Mouse (Mus musculus) activated CD4-positive, CD25-positive, alpha-beta regulatory T cell, adult 9 weeks (primary cell): ENCODE data around the gene Nosip. TPM values are rescaled to one million over a fixed set of nuclear protein-coding genes. Genes with fewer than 3 reads are reported as not detected.

Experiments used
- polyA plus RNA-seq: library from polyadenylated mRNA; unstranded; fragments of 100-300 nt; shearing (Covaris generic); gene quantifications from one replicate; pipeline ENCODE4 v1.2.1, GENCODE M21; 2017

The Nosip gene
- 126 TPM for polyA plus RNA-seq

DNA sequence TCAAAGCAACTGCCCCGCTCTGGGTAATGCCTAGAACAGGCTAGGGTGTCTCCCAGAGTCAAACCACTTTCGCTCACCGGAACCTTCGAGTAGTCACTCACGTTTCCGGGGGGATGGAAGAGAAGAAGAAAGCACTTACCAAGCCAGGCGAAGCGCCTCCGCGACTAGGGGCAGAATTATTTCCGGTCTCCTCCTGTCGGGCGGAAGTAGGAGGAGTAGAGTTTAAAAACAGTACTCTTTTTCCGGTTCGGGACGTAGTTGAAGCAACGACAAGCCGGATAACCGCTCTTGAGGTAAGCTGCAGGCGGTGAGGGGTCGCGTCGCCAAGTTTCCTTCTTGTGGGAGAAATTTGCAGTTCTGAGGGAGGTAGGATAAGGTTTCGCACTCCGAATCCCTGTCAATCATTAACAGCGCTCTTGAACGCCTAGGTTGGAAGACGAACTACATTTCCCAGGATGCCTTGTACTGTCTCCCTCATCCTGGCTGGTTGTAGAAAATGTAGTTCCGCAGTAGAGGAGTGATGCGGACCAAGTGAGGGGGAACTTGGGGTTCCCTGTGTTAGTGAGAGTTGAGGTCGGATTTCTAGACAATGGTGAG, at the start of gene Nosip, which contains the start of gene Prrg2:
TSS of gene Nosip (plus strand) at position 191 of the 597 bp plus-strand sequence.
TSS of gene Prrg2 (minus strand) at position 439 of the 597 bp plus-strand sequence.

DNA sequence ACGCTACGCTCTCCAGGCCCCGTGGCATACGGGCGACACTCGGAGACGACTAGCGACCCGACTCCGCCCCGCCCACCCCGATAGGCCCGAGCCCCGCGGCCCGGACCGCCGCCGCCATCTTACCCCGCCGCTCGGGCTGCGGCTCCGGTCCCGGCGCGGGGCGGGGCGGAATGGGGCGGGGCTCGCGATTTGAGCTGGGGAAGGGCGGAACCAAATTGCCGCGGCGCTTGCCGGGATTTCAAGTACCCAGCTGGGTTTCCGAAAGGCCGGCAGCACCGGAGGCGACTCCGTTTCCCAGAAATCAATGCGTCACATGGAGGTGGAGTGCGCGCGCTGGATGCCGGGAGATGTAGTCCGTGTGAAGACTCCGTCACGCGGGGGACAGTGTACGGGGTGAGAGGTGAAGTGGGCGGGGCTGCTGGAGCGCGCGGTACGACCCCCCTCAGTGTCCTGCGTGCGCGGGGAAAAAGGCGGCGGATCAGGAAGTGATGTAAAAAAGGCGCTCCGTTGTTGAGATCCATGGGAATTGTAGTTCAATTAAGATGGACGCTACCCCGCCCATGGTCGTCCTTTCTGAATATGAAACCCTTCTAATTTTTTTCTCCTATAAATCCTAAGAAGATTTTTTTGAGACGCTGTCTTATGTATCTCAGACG, 46.1 kb upstream of the Nosip start, which contains the start of gene Scaf1:
TSS of gene Scaf1 (minus strand) at position 407 of the 656 bp plus-strand sequence.

DNA sequence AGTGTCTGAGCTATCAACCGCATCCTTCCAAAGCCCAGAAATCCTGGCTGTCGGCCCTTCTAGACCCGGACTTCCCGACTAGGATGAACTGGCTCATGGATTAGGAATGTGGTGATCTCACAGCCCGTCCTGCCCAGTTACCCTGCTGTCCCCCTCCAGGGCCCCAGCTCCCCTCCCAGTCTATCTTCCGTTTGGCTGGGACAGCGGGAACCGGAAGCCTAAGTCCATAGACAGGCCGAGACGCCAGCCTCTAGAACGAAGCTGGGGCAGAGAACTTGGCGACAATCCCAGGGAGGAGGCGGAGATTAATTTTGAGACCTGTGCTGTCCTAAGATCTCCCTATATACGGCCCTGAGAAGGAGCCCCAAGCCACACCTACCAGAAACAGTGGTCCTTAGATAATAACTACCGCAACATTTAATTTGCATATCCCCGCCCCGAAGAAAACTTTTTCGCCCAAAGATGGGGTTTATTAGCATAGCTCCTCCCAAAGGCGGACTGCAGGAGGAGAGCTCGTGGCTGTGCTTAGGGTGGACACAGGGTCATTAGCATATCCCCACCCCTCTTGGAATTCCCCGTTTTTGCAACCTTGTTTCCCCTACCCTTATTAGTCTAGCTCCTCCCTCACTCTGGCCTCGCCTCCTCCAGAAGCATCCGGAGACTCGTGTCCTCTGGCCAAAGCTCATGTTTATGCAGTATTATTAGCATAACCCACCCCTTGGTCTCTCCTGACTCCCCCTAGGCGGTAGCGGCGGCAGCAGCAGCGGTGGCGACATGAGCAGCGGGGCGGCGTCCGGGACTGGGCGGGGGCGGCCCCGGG, 44.8 kb upstream of the Nosip start, which contains the start of gene Rras:
TSS of gene Rras (plus strand) at position 720 of the 820 bp plus-strand sequence.

GRCm38 (mm10) chr7:45052862-45053116, 9.4 kb upstream of the Nosip start, which contains the start of gene Prr12:
Gene Prr12 (minus strand): TSS chr7:45052881.

GRCm38 (mm10) chr7:45092048-45092447, 29.8 kb downstream of the Nosip start, which contains the start of gene Rcn3:
Gene Rcn3 (minus strand): TSS chr7:45092221.

DNA sequence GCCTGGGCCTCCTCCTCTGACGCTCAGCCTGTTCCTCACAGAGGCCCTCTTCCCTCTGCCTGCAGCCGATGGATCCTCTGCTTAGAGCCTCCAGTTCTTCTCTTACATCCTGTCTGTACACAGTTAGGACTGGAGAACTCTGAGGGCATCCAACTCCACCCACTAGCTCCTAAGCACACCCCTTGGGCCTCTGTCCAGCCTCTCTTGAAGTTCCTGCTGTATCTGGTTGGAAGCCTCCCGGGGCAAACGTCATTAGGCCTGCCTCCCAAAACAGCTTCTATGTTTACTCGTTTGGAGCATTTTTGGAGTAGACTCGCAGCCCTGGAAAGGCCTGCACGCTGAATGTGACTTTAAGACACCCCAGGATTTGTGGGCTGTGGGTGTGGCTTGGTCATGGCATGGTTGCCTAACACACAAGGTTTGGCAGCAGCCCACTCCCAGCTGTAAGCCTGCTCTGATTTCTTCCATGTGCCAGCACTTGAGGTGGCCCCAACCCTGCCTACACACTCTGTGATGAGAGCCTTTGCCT, 41.5 kb downstream of the Nosip start, which contains the start of gene Fcgrt:
TSS of gene Fcgrt (minus strand) at position 200 of the 529 bp plus-strand sequence.

DNA sequence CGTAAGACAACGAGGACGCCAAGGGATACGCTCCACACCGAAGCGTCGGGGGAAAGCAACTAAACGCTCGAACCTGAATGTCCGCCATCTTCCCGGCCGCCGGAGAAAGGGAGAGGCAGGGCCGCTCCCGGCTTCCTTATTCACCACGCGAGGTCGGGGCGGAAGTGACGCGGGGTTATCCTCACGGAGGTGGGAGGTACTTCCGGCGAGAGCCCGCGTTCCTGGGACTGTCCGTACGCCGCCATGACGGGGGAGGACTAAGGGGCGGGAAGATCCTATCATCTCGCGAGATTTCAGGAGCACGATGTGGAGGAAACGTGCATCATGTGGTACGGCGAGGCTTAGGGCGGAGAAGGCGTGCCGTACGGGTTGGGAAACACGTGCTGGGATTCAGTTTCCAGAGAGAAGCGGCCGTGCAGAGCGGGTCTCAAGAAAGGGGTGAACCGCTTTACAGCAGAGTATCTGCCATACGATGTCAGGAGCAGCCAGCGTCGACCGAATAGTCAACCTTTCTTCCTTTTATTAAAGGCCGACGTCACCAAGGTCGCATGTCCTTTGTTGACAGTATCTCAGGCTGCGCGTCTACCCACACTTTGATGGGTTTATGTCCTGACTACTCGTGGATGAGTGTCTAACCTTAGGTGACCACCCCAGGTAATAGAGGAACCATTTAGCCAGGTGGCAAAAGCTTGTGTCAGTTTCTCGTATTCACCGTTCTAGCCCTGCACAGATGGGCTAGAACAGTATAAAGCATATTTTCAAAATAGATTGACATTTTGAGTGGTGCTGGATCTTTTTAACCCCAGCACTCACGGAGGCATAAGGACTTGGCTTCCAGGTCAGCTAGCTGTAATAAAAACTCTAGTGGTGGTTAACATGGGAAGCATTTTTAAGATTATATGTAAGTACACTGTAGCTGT, 62.3 kb downstream of the Nosip start, which contains the start of gene Rps11:
TSS of gene Rps11 (minus strand) at position 216 of the 920 bp plus-strand sequence.

Other genes with a start within 250 kb of the Nosip start
- gene Nup62, start 246.3 kb upstream of the Nosip start, polyA plus RNA-seq: 61.7 TPM
- gene Il4i1, start 246.0 kb upstream of the Nosip start, polyA plus RNA-seq: 2.9 TPM
- 0.42 TPM for gene Atf5, start 245.8 kb upstream of the Nosip start, polyA plus RNA-seq
- gene Akt1s1, start 213.4 kb upstream of the Nosip start, polyA plus RNA-seq: 17.3 TPM
- 97.4 TPM for gene Tbc1d17, start 213.3 kb upstream of the Nosip start, polyA plus RNA-seq
- gene Pnkp, start 205.3 kb upstream of the Nosip start, polyA plus RNA-seq: 93.3 TPM
- 9.7 TPM for gene Ptov1, start 192.6 kb upstream of the Nosip start, polyA plus RNA-seq
- 40.3 TPM for gene Med25, start 169.7 kb upstream of the Nosip start, polyA plus RNA-seq
- gene Fuz, start 166.3 kb upstream of the Nosip start, polyA plus RNA-seq: 48.2 TPM
- gene Ap2a1, start 132.9 kb upstream of the Nosip start, polyA plus RNA-seq: 33.7 TPM
- gene Tsks, start 119.2 kb upstream of the Nosip start, polyA plus RNA-seq: not detected
- gene Cpt1c, start 87.6 kb upstream of the Nosip start, polyA plus RNA-seq: 0.42 TPM
- gene Prmt1, start 75.9 kb upstream of the Nosip start, polyA plus RNA-seq: 182 TPM
- gene Irf3, start 64.8 kb upstream of the Nosip start, polyA plus RNA-seq: 257 TPM
- gene Bcl2l12, start 63.7 kb upstream of the Nosip start, polyA plus RNA-seq: 32.8 TPM
- 30.0 TPM for gene Scaf1, start 46.1 kb upstream of the Nosip start, polyA plus RNA-seq
- 8.7 TPM for gene Rras, start 44.5 kb upstream of the Nosip start, polyA plus RNA-seq
- 4.7 TPM for gene Prr12, start 9.5 kb upstream of the Nosip start, polyA plus RNA-seq
- 3.9 TPM for gene Prrg2, start 248 bp downstream of the Nosip start, polyA plus RNA-seq
- gene Rcn3, start 29.8 kb downstream of the Nosip start, polyA plus RNA-seq: 124 TPM
- 6.3 TPM for gene Fcgrt, start 41.4 kb downstream of the Nosip start, polyA plus RNA-seq
- gene Rps11, start 62.0 kb downstream of the Nosip start, polyA plus RNA-seq: 3,104 TPM
- 2,649 TPM for gene Rpl13a, start 66.3 kb downstream of the Nosip start, polyA plus RNA-seq
- not detected for gene Gm45713, start 73.8 kb downstream of the Nosip start, polyA plus RNA-seq
- gene Flt3l, start 74.0 kb downstream of the Nosip start, polyA plus RNA-seq: 220 TPM
- 55.1 TPM for gene Pih1d1, start 91.9 kb downstream of the Nosip start, polyA plus RNA-seq
- 64.8 TPM for gene Aldh16a1, start 92.2 kb downstream of the Nosip start, polyA plus RNA-seq
- not detected for gene Slc17a7, start 101.5 kb downstream of the Nosip start, polyA plus RNA-seq
- gene Gfy, start 117.1 kb downstream of the Nosip start, polyA plus RNA-seq: not detected
- not detected for gene Pth2, start 118.6 kb downstream of the Nosip start, polyA plus RNA-seq
- 0.12 TPM for gene Ccdc155, start 142.5 kb downstream of the Nosip start, polyA plus RNA-seq
- 16.3 TPM for gene Dkkl1, start 149.7 kb downstream of the Nosip start, polyA plus RNA-seq
- 3.0 TPM for gene Tead2, start 153.3 kb downstream of the Nosip start, polyA plus RNA-seq
- gene Cd37, start 176.7 kb downstream of the Nosip start, polyA plus RNA-seq: 641 TPM
- gene Slc6a16, start 178.7 kb downstream of the Nosip start, polyA plus RNA-seq: not detected
- gene Slc6a21, start 215.1 kb downstream of the Nosip start, polyA plus RNA-seq: not detected